Mouse (Mus musculus) adipose tissue, adult 10 weeks (tissue): Measurements from ENCODE around the gene Rnf130. TPM values are rescaled to one million over a fixed set of nuclear protein-coding genes. Genes with fewer than 3 reads are reported as not detected.

Experiments used
- polyA plus RNA-seq: library from polyadenylated mRNA; stranded (reverse); fragments of 350-450 nt; fragmentation: Illumina TruSeq; extraction: RNeasy Lipid Tissue Mini Kit (QIAGEN cat#74804); gene quantifications from one replicate; pipeline ENCODE4 v1.2.3, GENCODE M21; 2014; ENCODE audit warnings: low read depth, low replicate concordance

Gene Rnf130
- 91.5 TPM for polyA plus RNA-seq

GRCm38 (mm10) chr11:50024833-50025720 is at the start of gene Rnf130:
Gene Rnf130, plus strand, starts transcription at chr11:50025346.

GRCm38 (mm10) chr11:50130811-50131766 is 105.9 kb downstream of the Rnf130 start, which contains the start of gene Tbc1d9b:
Gene Tbc1d9b, plus strand, starts transcription at chr11:50131396.

Other genes with a start within 250 kb of the Rnf130 start
- 16.5 TPM for gene Gfpt2, start 231.2 kb upstream of the Rnf130 start, polyA plus RNA-seq
- gene Mapk9, start 178.6 kb upstream of the Rnf130 start, polyA plus RNA-seq: 60.6 TPM
- 0.22 TPM for gene Rasgef1c, start 123.5 kb upstream of the Rnf130 start, polyA plus RNA-seq
- 59.2 TPM for gene Tbc1d9b, start 106.0 kb downstream of the Rnf130 start, polyA plus RNA-seq
- 9.0 TPM for gene Mrnip, start 149.1 kb downstream of the Rnf130 start, polyA plus RNA-seq
- gene Sqstm1, start 185.5 kb downstream of the Rnf130 start, polyA plus RNA-seq: 288 TPM
- 57.2 TPM for gene Mgat4b, start 185.5 kb downstream of the Rnf130 start, polyA plus RNA-seq
- gene Ltc4s, start 213.3 kb downstream of the Rnf130 start, polyA plus RNA-seq: 43.6 TPM